Mouse (Mus musculus) heart, embryonic 16.5 days (tissue): ENCODE results near the gene Arcn1. TPM values are rescaled to one million over a fixed set of nuclear protein-coding genes. Genes with fewer than 3 reads are reported as not detected.

Experiments used
- ATAC-seq: fragments of 200-750 bp; cut with Nextera tagmentation; replicated peaks from 2 replicates; pipeline ENCODE4 v1.8.0; 2017; ENCODE audit warnings: moderate number of reproducible peaks; ENCODE audit not compliant: insufficient read depth, low FRiP score; ENCODE audit errors: extremely low read depth
- H3K27ac ChIP-seq: fragments of 300-500 bp; sonication (generic); 2 replicates; pipeline ENCODE4 v1.5.1; 2014; ENCODE audit warnings: mild to moderate bottlenecking, low read length, control low read depth, moderate library complexity
- H3K27me3 ChIP-seq: fragments of 300-500 bp; sonication (generic); 2 replicates; pipeline ENCODE4 v1.6.1; 2014; ENCODE audit warnings: low read length, mixed read lengths; ENCODE audit not compliant: control insufficient read depth, insufficient read depth
- H3K36me3 ChIP-seq: fragments of 300-500 bp; sonication (generic); 2 replicates; pipeline ENCODE4 v1.6.1; 2014; ENCODE audit not compliant: control insufficient read depth, insufficient read depth
- H3K4me1 ChIP-seq: fragments of 300-500 bp; sonication (generic); 2 replicates; pipeline ENCODE4 v1.6.1; 2014; ENCODE audit warnings: low read length, mixed read lengths; ENCODE audit not compliant: control insufficient read depth, insufficient read depth
- H3K4me2 ChIP-seq: fragments of 300-500 bp; sonication (generic); 2 replicates; pipeline ENCODE4 v1.6.1; 2014; ENCODE audit warnings: low read depth, mild to moderate bottlenecking, control low read depth, low read length
- H3K4me3 ChIP-seq: fragments of 300-500 bp; sonication (generic); 2 replicates; pipeline ENCODE4 v1.5.1; 2014; ENCODE audit warnings: mild to moderate bottlenecking, control low read depth, low read length
- H3K9ac ChIP-seq: fragments of 300-500 bp; sonication (generic); 2 replicates; pipeline ENCODE4 v1.6.1; 2014; ENCODE audit warnings: low read length, control low read depth
- H3K9me3 ChIP-seq: fragments of 300-500 bp; sonication (generic); replicated peaks from 2 replicates; pipeline ENCODE4 v1.6.1; 2016; ENCODE audit warnings: low read length; ENCODE audit not compliant: control insufficient read depth
- WGBS: fragments of 180-500 bp; shearing (Covaris S2); extraction: QIAGEN DNeasy Blood & Tissue Kit; methylation state at CpG from one replicate; pipeline ENCODE4 v1.1.7; 2014; 5-methylcytosine and 5-hydroxymethylcytosine counted together
- polyA plus RNA-seq: library from polyadenylated mRNA; unstranded; fragments of >200 nt; fragmentation: Nextera tagmentation; extraction: Ambion mirVana; gene quantifications from 2 replicates; pipeline ENCODE4 v1.2.1, GENCODE M21; 2015

The Arcn1 gene
- polyA plus RNA-seq, 1 experiment from 2014 or later = 132 TPM

DNA sequence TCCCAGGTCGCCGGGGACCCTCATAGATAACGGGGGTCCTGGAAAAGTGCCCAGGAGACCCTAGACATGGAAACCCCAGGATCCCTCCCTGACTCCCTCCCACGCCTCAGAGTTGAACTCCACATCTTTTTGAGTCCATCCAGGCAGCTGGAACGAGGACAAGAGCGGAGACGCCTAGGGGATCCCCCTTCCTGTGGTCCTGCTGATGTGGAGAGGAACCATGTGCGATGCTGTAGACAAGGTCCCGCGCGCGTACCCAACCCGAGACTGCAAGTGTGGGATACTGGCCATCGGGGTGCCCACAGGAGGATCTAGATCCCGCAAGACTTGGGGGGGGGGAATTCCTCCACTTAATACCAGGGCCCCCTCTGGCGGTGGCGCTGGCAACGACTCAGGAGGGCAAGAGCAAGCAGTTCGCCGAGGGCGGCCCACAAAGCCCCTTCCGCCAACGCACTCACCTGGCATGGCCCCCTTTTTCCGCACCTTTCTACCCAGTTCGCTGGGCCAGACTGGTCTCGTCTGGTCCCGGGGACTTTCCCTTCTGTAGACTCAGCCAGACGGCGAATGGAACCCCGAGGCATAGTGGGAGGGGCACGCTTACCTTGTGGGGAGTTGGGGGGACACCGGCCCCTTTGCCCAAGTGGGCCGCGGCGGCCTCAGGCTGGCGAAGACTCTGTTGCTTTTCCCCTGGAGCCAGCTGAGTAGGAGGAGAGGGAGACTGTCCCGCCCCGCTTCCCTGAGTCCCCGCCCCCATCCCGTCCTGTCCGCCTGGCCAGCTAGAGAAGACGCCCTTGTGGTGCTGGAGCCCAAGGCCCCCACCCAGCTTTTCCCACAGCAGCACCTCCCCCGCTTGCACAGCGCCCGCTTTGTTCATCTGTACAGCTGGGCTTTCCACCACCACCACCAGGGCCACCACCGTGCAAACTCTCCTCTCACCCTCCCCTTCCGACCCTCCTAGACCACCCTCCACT is 32.8 kb downstream of the Arcn1 start, which contains the start of gene Phldb1:
Gene Phldb1 (minus strand): TSS at position 675 of the 971 bp plus-strand sequence.
- peak within 1 kb of the TSS; percentile 99 for H3K4me2 ChIP-seq
- ATAC-seq = peak; percentile 66
- 2% methylated on average over 46 of the region's 47 CpGs for WGBS

DNA sequence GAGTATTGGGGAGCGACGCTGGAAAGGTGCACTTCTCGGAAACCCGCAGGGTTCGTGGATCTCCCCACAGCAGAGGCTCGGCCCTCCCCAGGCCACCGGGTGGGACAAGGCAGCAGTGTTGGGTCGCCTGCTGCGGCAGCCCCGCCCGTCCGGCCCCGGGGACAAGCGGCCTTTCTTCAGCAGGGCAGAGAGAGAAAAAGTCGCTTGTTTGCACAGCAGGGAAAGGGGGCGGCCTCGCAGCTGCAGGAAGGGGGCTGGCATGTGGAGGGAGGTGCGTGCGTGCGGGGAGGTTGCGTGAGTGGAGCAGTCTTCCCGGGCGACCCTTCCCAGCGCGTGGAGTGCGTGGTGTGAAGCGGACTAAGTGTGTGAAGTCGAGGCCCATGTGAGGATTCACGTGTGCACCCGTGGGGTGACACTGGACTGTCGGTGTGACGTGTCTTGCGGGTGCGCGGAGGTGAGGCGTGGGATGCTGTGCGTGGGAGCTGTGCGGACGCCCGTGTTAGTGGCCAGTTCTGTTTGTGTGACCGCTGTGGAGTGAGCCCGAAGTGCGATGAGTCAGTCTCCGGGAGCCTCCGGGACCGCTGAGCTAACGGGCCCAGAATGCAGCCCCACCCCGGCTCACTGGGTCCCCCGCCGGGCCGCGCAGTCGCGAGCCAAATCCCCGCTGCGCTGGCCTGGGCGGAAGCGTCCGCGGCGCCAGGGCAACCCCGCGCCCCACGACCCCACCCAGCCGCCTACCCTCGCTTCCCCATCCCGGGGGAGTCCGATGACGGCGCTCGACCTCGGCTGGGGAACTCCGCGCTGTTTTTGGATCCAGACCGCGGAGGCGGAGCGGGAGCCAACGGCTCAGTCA is 33.7 kb downstream of the Arcn1 start:
- peak; percentile 62 for ATAC-seq
- H3K4me2 ChIP-seq = peak overlapping the region; percentile 99
- H3K27me3 ChIP-seq = no peaks in the 10 kb centered on the region
- WGBS = 2% methylated on average over 79 of the region's 79 CpGs
- H3K4me3 ChIP-seq = peak overlapping the region; percentile 76
- H3K9me3 ChIP-seq = no peaks in the 10 kb centered on the region
- H3K9ac ChIP-seq = peak overlapping the region; percentile 80
- peak overlapping the region; percentile 79 for H3K27ac ChIP-seq
- H3K4me1 ChIP-seq = peaks cover 4% of the 10 kb centered on the region
- no peaks in the 10 kb centered on the region for H3K36me3 ChIP-seq

More for the DNA sequence above, 32.8 kb downstream of the Arcn1 start, which contains the start of gene Phldb1:
- Histone ChIP-seq H3K9me3 (peaks cover 5% of the 10 kb centered on the region), H3K4me3 (peak within 1 kb of the TSS; percentile 76), H3K4me1 (peaks cover 4% of the 10 kb centered on the region), H3K27me3 (no peaks in the 10 kb centered on the region), H3K27ac (peak within 1 kb of the TSS; percentile 79), H3K9ac (peak within 1 kb of the TSS; percentile 80), H3K36me3 (no peaks in the 10 kb centered on the region)

DNA sequence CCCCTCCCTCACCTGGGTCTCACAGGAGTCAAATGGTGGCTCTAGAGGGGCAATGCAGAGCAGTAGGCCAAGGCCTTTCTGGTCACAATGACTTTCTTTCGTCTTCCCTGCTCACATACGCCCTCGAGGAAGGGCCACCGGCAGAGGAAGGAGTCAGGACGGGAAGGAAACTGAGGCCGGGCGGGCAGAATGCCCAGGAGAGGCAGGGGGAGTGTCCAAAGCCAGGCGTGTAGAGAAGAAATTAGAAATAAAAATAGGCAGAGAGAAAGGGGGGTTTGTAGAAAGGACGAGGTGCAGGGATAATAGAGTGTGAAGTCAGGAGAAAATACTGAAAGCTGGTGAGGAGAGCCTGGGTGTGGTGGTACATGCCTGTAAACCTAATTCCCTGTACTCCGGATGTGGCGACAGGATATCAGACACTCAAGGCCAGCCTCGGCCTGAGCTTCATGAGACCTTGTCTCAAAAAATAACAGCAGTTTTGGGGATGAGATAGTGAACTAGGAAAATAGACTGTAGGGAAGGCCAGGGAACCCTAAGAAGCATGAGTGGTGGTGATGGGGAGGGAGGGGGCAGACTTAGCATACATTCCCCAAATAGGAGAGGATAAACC is 34.6 kb downstream of the Arcn1 start:
- peak overlapping the region; percentile 99 for H3K4me2 ChIP-seq
- ATAC-seq = no peak
- no peaks in the 10 kb centered on the region for H3K9me3 ChIP-seq
- no peaks in the 10 kb centered on the region for H3K36me3 ChIP-seq
- H3K27ac ChIP-seq = peak overlapping the region; percentile 79
- H3K4me1 ChIP-seq = peaks cover 4% of the 10 kb centered on the region
- WGBS = 51% methylated on average over 12 of the region's 12 CpGs
- H3K9ac ChIP-seq = peak overlapping the region; percentile 80
- H3K27me3 ChIP-seq = no peaks in the 10 kb centered on the region
- H3K4me3 ChIP-seq = peak overlapping the region; percentile 76

DNA sequence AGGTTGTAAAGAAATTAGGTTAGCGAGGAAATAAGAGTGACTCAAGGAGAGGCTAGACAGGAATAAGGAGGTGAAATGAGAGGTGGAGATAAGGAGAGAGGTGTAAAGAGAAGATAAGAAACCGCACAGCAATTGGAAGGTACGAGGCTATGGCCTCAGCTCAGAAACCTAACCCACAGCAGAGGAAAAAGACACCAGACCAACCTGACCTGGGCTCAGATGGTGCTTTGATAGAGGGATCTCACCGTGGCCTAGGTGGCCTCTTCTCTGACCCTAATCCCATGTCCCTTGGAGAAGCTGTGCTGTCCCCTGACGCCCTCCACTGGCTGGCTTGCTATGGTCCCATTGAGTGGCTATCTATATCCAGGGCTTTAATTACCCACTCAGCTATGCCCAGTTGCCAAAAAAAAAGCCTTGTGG is 35.5 kb downstream of the Arcn1 start:
- Histone ChIP-seq H3K4me1 (peaks cover 4% of the 10 kb centered on the region), H3K36me3 (no peaks in the 10 kb centered on the region), H3K27ac (no peak overlapping the region), H3K4me3 (no peak overlapping the region), H3K9me3 (no peaks in the 10 kb centered on the region), H3K9ac (no peak overlapping the region), H3K27me3 (no peaks in the 10 kb centered on the region), H3K4me2 (no peak overlapping the region; the same call in 1 of the 2 replicates)
- 48% methylated on average over 5 of the region's 5 CpGs for WGBS
- ATAC-seq = no peak

DNA sequence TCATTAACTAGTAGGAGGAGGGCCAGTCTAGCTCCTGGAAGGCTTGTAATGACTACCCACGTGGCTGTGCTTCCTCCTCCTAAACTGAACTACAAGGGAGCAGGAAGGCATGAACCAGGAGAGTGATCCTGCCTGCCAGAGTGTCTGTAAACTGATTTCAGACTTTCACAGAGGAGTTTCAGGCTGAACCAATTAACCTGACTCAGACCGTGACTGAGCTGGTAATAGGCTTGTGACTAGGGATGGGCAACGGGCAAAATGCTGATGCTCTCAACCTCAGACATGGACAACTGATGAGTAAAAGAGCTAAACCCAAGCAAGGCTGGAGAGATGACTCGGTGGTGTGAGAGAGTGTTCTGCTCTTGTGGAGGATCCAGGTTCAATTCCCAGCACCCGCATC is 40.2 kb downstream of the Arcn1 start:
- ATAC-seq = no peak
- H3K36me3 ChIP-seq = no peaks in the 10 kb centered on the region
- no peak overlapping the region for H3K27ac ChIP-seq
- H3K4me1 ChIP-seq = peaks cover 37% of the 10 kb centered on the region
- WGBS = 78% methylated on average over 5 of the region's 5 CpGs
- no peak overlapping the region for H3K4me3 ChIP-seq
- H3K27me3 ChIP-seq = no peaks in the 10 kb centered on the region
- no peak overlapping the region for H3K4me2 ChIP-seq
- H3K9ac ChIP-seq = no peak overlapping the region
- H3K9me3 ChIP-seq = no peaks in the 10 kb centered on the region

DNA sequence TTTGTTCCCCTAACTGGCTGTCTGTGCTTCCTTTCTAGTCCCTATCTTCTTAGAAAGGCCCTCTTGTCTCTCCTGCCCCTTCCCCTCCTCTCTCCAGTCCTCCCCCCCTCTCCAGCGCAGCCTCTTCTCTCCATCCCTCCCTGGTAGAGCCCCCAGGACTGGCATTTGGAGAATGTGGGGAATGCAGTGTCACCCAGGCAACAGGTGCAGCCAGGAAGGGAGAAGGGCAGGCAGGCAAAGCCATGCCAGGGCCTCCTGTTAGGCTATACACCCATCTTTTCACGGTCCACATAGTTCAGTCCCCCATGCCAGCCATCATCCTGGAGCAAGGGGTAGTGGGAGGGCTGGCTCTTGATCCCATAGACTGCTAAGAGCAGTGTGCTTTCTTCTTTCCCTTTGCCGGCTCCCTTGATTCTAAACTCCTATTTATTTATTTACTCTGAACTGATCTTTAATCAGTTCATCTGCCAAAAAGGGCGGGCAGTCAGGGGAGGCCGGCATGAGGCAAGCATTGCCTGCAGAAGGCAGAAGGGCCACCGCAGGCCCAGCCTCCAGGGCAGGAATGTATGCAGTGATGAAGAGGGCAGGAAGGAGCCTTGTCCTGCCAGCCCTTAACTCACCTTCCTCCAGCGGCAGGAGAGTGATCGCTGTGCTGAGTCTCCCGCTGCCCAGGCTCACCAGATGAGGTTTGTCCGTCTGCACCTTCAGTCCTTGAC is 41.1 kb downstream of the Arcn1 start:
- Histone ChIP-seq H3K9ac (no peak overlapping the region), H3K4me1 (peaks cover 44% of the 10 kb centered on the region), H3K4me2 (no peak overlapping the region), H3K9me3 (no peaks in the 10 kb centered on the region), H3K27ac (no peak overlapping the region), H3K36me3 (no peaks in the 10 kb centered on the region), H3K4me3 (no peak overlapping the region), H3K27me3 (no peaks in the 10 kb centered on the region)
- ATAC-seq = no peak; the same call in 1 of the 2 replicates
- 35% methylated on average over 10 of the region's 10 CpGs for WGBS

DNA sequence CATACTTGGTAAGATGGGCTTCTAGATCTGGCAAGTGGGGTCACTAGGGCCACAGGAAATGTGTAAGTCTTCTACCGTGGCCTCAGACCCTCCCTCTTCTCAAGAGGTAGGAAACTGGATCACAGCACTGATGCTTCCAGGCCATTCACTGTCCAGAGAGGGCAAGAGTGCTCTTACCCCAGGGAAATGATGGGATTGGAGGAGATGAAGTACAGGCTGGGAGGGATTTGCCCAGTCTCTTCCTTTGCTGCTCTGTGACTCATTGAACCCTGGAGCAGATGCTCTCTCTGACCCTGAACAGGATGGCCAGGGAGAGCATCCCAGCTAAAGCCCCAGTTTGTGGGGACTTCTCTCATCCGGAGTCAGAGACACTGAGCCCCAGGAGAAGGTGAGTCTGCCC is 43.0 kb downstream of the Arcn1 start:
- WGBS = 44% methylated on average over 2 of the region's 2 CpGs

DNA sequence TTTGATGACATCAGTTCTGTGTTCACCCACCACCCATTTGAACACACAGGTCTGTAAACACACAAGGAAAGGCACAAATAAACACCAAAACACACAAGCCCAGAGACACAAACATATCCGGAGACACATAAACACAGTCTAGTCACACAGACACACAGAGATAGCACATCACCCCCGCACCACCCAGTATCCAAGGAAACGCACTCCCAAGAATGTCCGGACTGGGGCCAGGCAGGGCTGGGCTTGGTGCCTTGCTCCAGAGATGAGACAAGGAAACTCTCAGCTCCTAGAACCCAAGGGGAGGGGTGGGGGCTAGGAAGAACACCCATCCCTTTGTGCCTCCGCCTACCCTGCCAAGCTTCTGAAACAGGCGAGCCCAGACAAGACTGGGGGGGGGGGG is 43.4 kb downstream of the Arcn1 start:
- peaks cover 64% of the 10 kb centered on the region for H3K4me1 ChIP-seq
- H3K27ac ChIP-seq = no peak overlapping the region
- H3K4me3 ChIP-seq = no peak overlapping the region
- no peak overlapping the region for H3K4me2 ChIP-seq
- H3K9me3 ChIP-seq = no peaks in the 10 kb centered on the region
- H3K27me3 ChIP-seq = no peaks in the 10 kb centered on the region
- WGBS = 48% methylated on average over 6 of the region's 6 CpGs
- ATAC-seq = no peak
- no peak overlapping the region for H3K9ac ChIP-seq
- no peaks in the 10 kb centered on the region for H3K36me3 ChIP-seq

More for the DNA sequence above, 43.0 kb downstream of the Arcn1 start:
- H3K4me1 ChIP-seq = peaks cover 60% of the 10 kb centered on the region
- no peak overlapping the region for H3K4me2 ChIP-seq
- H3K27me3 ChIP-seq = no peaks in the 10 kb centered on the region
- no peak overlapping the region for H3K4me3 ChIP-seq
- no peak overlapping the region for H3K27ac ChIP-seq
- H3K36me3 ChIP-seq = no peaks in the 10 kb centered on the region
- no peak overlapping the region for H3K9ac ChIP-seq
- no peak for ATAC-seq
- no peaks in the 10 kb centered on the region for H3K9me3 ChIP-seq
